Mouse (Mus musculus) cortical plate, adult 2 months (tissue): ENCODE measurements around the gene Prss43.

Experiments
- CTCF ChIP-seq: fragments of 200-500 bp; IDR thresholded peaks from 2 replicates; pipeline ENCODE4 v1.5.1; 2011; ENCODE audit warnings: mild to moderate bottlenecking, control low read depth, low read length; ENCODE audit not compliant: insufficient read depth; ENCODE audit errors: extremely low read depth
- POLR2A ChIP-seq: fragments of 200-500 bp; IDR thresholded peaks from 2 replicates; pipeline ENCODE4 v1.6.1; 2011; ENCODE audit warnings: mild to moderate bottlenecking, low read length, control low read depth; ENCODE audit not compliant: insufficient read depth; ENCODE audit errors: extremely low read depth

DNA sequence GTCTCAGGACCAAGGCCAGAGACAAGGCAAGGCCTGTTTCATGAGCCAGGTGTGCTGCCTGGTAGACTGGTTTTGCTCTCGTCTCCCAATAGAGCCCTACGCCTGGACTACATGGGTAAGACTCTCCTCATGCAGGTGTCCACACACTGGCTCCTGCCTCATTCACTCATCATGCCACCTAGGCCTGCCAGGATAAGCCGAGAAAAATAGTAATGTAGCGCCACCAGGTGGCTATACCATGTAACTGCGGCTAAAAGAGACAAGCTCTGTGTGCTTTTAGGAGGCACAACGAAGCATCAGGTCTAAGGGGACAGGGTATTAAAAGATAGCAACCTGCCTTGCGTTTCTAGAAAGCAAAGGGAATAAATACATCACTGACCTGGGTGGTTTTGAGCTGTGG, 44.5 kb downstream of the Prss43 start:
- TF ChIP-seq CTCF = peak; percentile 89
- no peak for TF ChIP-seq POLR2A
